Mouse (Mus musculus) ovary, postnatal 14 days (tissue): ENCODE measurements around the gene Ank3.

Experiments
- DNase-seq: peaks from one replicate; pipeline ENCODE4 v3.0.0; 2022; ENCODE audit warnings: low spot score

Gene Ank3

DNA sequence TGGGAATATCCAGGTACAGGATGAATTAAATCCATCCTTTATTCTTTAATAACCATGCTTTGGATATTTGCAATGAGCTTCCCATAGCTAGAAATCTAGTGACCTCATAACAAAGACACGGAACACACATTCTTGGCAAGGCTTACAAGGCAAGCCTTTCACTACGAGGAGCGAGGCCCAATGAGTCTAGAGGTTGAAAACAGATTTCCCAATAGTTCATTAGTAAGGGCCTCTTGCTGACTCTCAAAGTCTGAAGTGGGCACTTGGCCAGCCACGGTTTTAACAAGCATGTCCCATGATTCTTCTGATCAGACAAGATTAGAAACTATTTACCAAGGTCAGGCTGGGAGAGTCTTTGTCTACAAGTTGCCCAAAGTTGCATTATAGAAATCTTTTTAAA lies 436.1 kb downstream of the Ank3 start:
- peak; percentile 22 for DNase-seq

DNA sequence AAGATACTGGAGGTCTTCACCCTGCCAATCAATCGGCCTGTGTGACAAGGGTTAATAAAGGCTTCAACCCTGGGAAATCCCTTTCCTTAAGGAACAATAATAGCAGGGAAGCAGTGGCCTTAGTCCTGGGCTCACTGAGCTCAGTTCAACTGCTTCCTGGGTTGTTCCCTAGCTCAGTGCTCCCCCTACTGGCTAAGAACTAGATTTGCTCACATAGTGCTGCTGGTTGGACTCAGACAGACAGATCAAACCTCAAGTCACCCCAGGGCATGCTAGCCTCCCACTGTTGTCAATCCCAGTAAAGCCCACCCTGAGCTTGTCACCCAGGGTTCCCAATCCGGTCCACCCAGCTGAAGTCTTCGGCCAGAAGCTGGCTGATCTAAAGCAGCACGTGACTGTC lies 447.2 kb downstream of the Ank3 start:
- DNase-seq, result peak; percentile 42

DNA sequence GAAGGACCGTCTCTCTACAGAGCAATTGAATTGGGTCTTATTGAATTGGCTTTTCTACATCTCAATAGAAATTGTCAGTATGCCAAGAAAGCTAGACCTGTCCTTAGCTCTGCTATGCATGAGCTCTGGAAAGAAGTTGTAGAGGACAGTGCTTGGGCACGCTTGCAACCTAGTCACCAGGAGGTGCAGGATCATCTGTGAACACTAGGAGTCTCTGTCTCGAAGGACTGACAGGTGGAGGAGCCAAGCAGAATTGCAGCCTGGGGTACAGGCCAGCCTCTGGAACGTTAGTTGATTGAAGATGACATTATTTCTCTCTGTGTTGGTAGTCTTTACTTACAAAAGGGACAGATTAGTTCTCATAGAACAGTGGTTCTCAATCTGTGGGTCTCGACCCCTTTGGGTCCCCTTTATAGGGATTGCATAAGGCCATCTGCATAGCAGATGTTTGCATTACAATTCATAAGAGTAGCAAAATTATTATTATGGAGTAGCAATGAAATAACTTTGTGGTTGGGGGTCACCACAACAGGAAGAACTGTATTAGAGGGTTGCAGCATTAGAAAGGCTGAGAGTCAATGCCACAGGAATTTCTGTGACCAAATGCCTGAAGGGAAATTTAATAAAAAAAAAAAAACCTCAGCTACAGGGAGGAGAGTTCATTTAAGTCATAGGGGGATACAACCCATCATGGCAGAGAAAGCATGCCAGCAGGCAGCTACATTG lies 454.0 kb downstream of the Ank3 start:
- DNase-seq, result no peak

DNA sequence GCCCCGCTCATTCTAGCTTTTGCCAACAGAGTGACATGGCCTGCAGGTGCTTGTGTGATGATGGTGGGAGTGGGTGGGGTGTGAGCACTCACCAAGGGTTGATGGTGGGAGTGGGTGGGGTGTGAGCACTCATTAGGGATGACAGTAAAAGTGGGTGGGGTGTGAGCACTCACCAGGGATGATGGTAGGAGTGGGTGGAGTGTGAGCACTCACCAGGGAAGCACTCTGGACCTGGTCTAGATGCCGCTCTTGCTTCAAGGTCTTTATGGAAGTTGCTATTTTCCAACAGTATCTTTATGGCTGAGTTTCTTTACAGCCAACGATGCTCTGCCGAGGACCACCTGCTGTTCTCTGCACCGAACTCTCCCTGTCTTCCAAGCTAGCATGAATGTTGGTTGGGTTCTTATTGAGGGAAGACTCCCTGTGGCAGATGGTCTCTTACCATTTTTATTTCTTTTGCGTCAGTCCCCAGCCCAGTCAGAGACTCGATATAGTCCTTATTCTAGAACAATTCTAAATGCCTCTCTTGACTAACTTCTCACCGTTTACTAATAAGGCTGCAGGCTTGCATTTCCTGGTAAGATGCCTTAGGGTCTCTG lies 456.1 kb downstream of the Ank3 start:
- DNase-seq, result no peak

GRCm38 (mm10) chr10:69858011-69858410 lies 459.4 kb downstream of the Ank3 start:
- DNase-seq, result no peak

DNA sequence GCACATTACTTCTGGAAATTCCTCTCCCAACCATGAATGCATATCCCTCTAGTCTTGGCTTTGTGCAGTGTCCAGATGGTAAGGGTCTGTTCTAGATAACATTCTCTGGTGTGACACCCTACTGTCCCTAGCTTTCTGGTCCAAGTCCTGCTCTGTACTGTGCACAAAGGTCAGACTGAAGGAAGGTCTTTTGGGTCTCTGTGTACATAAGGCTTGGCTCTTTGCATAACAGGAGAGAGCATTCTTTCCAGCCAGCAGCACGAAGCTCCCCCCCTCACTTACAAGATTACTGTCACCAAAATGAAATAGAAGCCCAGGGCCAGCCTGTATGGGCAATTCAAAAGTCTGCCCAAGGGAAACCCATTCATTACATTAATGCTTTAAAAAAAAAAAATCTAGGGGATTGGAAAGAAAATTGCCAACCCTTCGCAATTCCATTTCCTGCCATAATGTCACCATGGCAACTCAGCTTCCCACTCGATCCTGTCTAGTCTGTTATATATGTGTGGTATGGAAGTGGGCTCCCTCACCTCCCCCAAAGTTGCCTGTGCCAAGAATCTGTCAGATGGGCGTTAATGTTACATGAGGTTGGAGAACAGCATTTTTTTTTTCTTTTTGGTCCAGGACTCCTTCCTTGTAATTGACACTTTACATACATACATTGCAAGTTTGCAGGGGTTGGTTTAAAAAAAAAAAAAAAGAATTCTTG lies 460.5 kb downstream of the Ank3 start:
- no peak for DNase-seq

- DNase-seq, result no peak
Observed at GRCm38 (mm10) chr10:69859848-69860479, 461.4 kb downstream of the Ank3 start.

DNA sequence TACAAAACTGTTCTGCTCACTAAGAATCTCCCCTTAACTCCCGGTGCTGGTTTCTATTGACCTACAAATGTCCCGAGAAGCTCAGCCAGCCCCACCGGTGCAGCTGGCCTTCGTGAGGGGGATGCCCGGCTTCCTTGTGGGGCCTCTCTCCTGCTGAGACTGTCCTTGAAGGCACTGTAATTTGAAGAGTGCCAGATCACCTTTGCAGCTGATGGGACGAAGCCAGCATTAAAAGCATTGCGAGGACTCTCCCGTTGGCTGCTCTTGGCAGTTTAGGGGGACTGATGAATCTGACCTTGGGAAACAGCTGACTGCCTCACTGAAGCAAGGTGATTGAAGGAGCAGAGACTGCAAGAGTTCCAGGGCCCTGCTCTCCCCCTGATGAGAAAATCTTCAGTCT lies 464.3 kb downstream of the Ank3 start:
- DNase-seq, result no peak

DNA sequence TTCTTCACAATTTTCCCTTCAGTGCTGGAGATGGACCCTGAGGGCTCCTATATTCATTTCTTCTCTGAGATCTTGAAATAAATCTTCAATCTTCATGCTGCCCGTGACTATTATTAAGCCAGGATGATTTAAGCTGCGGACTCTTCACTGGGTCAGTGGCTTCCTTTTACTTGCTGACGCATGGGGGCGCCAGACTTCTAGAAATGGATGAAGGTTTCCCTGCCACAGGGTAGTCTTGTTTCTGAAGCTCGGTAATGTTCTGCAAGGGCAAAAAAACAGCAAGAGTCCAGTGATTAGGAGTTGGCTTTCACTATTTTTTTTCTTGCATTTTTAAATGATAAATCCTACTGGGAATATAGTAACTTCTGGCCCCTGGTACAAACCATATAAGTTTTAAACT lies 471.8 kb downstream of the Ank3 start:
- peak; percentile 73 for DNase-seq

GRCm38 (mm10) chr10:69870947-69871346 lies 472.4 kb downstream of the Ank3 start:
- DNase-seq, result no peak

DNA sequence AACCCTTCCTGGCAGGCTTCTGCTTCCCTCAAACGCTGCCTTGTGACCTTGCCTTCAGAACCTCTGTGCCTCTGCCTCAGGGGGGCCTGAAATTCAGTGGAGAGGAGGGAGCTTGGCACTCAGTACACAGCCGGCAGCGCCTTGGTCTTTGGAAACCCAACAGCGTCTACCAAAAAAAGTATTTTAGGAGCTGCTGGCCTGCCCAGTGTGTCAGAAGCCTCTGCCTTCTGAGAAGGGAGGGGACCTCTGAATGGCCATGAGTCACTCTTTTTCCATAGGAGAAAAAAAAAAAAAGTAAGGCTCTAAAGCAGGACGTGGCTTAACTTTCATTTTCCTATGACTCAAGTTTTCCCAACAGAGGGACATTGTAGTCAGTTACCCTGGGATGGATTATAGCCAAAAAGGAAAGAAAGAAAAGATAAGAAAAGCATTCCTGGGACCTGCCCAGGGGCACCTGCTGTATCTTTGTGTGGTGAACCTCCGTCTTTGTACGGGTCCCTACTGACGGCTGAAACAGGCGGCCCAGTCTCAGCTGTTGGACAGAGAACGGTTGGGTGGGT lies 473.7 kb downstream of the Ank3 start:
- no peak for DNase-seq

DNA sequence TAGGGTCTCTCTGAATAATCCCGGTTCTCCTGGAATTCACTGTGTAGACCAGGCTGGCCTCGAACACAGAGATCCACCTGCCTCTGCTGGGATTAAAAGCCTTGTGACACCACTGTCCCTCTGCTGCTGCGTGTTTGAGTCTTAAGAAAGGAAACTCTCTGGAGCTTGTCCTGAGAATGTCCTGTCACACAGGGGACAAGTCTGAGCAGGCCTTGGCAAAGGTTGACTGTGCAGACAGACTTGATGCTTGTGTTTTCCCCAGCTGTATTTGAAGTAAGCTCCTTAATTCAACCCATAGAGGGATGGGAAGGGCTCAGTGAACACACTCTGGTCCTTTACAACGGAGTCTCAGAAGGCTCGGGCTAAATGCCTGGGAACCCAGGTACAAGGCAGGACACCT lies 474.3 kb downstream of the Ank3 start:
- no peak for DNase-seq

DNA sequence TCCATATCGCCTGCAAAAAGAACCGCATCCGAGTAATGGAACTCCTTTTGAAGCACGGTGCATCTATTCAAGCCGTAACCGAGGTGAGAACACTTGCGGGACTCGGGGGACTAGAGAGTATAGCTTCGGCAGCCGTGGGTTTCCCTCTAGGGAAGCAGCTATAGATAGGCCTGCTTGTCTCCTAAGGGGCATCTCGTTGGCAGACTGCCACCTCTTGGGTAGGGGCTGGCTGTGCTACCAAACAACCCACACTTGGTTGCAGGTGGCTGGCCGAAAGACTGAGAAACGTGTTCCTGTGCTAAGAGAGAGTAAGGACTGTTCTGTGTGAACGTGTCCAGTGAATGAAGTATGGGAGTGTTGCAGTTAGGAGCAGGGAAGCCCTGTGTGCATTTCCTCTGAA lies 476.2 kb downstream of the Ank3 start:
- no peak for DNase-seq

DNA sequence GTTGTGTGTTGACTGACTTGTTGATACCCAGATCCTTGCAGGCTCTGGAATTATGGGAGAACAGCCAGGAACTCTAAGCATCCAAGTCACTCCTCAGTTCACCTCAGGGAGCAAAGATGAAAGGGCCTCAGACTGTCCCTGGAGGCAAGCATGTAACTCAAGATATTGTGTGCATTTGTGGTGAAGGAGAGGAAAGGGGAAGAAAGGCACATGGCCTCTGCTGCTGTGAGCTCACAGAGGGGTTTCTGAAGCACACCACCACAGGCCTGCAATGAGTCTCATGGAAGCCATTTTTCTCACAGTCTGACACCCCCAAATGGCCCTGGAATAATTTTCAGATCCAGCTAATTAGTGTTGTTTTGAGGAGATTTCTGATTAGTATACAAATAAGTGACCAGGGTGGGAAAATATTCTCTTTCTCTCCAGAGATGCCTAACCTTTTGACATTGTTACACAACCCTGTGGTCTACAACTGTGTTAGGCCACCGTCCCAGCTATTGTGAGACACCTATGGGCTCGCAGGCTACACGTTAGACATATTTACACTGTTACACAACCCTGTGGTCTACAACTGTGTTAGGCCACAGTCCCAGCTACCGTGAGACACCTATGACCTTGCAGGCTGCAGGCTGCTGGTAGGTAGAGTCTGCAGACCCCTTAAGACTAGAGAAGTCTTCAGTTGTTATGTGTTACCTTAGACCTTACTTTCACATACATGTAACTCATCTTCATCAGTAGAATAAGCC lies 485.5 kb downstream of the Ank3 start:
- DNase-seq, result no peak

DNA sequence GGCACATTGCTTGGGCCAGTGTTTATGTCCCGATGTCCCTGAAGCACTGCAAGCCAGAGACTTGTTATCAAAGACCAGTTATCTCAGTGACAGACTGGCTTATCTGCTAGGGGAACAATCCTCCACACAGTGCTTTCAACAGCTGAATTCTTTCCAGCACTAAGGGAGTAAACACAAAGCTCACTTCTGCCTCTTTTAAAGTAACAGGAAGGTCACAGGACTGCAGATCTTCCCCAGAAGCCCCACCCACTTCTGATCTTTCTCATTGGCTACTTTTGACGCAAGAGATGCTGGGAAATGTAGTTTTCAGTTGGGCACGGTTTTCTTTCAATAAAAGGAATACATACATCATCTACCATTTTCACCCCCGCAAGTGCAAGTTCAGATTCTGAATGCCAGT lies 489.8 kb downstream of the Ank3 start:
- DNase-seq, result peak; percentile 31

DNA sequence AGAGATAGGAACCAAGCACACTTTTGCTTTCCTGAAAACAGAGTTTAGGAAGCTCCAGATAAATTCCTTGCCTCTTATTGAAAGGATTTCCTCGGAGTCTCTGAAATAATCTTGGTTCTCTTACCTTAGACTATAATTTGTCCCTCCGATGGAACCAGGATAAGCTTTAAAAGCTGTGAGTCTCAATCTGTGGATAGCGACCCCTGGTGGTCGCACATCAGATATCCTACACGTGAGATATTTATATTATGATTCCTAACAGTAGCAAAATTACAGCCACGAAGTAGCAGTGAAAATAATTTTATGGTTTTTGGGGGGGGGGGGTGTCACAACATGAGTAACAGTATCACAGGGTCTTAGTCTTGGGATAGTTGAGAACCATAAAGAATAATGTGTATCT lies 491.2 kb downstream of the Ank3 start:
- no peak for DNase-seq

GRCm38 (mm10) chr10:69890389-69890985 lies 491.9 kb downstream of the Ank3 start:
- no peak for DNase-seq

GRCm38 (mm10) chr10:69892162-69892561 lies 493.6 kb downstream of the Ank3 start:
- no peak for DNase-seq

DNA sequence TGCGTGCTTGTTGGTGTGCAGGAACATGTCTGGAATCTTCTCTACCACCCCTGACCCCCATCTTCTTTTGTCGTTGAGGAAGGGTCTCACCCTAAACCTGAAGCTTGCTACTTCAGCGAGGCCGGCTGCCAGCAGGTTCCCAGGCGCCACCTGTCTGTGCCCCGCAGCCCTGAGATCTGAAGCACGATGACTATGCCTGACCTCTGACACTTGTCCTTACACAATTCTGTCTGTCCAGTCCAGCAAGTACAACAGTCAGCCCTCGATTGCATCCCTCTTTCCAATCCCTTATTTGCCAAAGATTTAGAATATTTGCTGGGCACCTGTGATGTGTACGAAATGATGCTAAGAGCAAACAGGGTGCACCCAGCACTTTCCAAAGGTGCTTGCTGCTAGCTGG lies 497.0 kb downstream of the Ank3 start:
- DNase-seq, result no peak

DNA sequence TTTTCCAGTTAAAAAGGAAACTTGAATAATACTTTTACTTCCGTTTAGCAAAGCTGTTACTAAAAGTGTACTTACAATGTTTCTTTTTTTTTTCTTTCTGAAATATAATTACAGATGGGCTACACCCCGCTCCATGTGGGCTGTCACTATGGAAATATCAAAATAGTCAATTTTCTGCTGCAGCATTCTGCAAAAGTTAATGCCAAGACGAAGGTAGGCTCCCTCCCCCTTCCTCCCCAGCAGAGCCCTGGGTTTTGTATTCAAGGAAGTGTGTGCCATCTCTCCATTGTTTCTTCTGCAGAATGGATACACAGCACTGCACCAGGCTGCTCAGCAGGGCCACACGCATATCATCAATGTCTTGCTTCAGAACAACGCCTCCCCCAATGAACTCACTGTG lies 499.4 kb downstream of the Ank3 start:
- no peak for DNase-seq

- no peak for DNase-seq
Observed at GRCm38 (mm10) chr10:69898821-69899220, 500.2 kb downstream of the Ank3 start.

- no peak for DNase-seq
Observed at GRCm38 (mm10) chr10:69899788-69900187, 501.2 kb downstream of the Ank3 start.
